Mouse (Mus musculus) forebrain, embryonic 15.5 days (tissue): ENCODE data around the gene Slc29a1. TPM values are rescaled to one million over a fixed set of nuclear protein-coding genes. Genes with fewer than 3 reads are reported as not detected.

ENCODE experiments used
- ATAC-seq: fragments of 200-750 bp; cut with Nextera tagmentation; replicated peaks from 2 replicates; pipeline ENCODE4 v1.8.0; 2017; ENCODE audit warnings: mild to moderate bottlenecking, moderate TSS enrichment, moderate library complexity
- H3K27ac ChIP-seq: fragments of 300-500 bp; sonication (generic); replicated peaks from 2 replicates; pipeline ENCODE4 v1.5.1; 2015; ENCODE audit warnings: mild to moderate bottlenecking, inconsistent platforms
- H3K27me3 ChIP-seq: fragments of 300-500 bp; sonication (generic); 2 replicates; pipeline ENCODE4 v1.6.1; 2015; ENCODE audit warnings: inconsistent platforms
- H3K36me3 ChIP-seq: fragments of 300-500 bp; sonication (generic); 2 replicates; pipeline ENCODE4 v1.6.1; 2015; ENCODE audit warnings: mild to moderate bottlenecking, inconsistent platforms
- H3K4me1 ChIP-seq: fragments of 300-500 bp; sonication (generic); 2 replicates; pipeline ENCODE4 v1.6.1; 2015; ENCODE audit warnings: inconsistent platforms
- H3K4me2 ChIP-seq: fragments of 300-500 bp; sonication (generic); replicated peaks from 2 replicates; pipeline ENCODE4 v1.6.1; 2015; ENCODE audit warnings: mild to moderate bottlenecking, inconsistent platforms
- H3K4me3 ChIP-seq: fragments of 300-500 bp; sonication (generic); 2 replicates; pipeline ENCODE4 v1.5.1; 2015; ENCODE audit warnings: mild to moderate bottlenecking, inconsistent platforms
- H3K9ac ChIP-seq: fragments of 300-500 bp; sonication (generic); replicated peaks from 2 replicates; pipeline ENCODE4 v1.6.1; 2015; ENCODE audit warnings: mild to moderate bottlenecking, inconsistent platforms
- H3K9me3 ChIP-seq: fragments of 300-500 bp; sonication (generic); 2 replicates; pipeline ENCODE4 v1.6.1; 2016; ENCODE audit warnings: inconsistent platforms
- WGBS: fragments of 180-500 bp; shearing (Covaris S2); methylation state at CpG from one replicate; pipeline ENCODE4 v1.1.7; 2015; ENCODE audit warnings: mixed read lengths; 5-methylcytosine and 5-hydroxymethylcytosine counted together
- polyA plus RNA-seq: library from polyadenylated mRNA; unstranded; fragments of >200 nt; fragmentation: Nextera tagmentation; extraction: Ambion mirVana; gene quantifications from 2 replicates; pipeline ENCODE4 v1.2.1, GENCODE M21; 2015

Slc29a1 gene
- polyA plus RNA-seq, 1 experiment from 2014 or later: 62.5 TPM

- H3K27ac ChIP-seq: peak overlapping the region; percentile 44; the same call in 1 of the 2 replicates
- ATAC-seq: peak; percentile 42
- H3K36me3 ChIP-seq: 0 out of 2 replicates have a peak, but pooled peaks cover 10% of the 10 kb centered on the region
- no peak overlapping the region for H3K4me3 ChIP-seq
- WGBS: 29% methylated on average over 12 of the region's 12 CpGs
- H3K4me2 ChIP-seq: no peak overlapping the region
- no peaks in the 10 kb centered on the region for H3K27me3 ChIP-seq
- 0 out of 2 replicates have a peak overlapping the region, but pooled peaks have one; percentile 0 for H3K9ac ChIP-seq
- peaks cover 12% of the 10 kb centered on the region for H3K4me1 ChIP-seq
- no peaks in the 10 kb centered on the region for H3K9me3 ChIP-seq
Observed at GRCm38 (mm10) chr17:45584096-45584896, 15.1 kb downstream of the Slc29a1 start.

GRCm38 (mm10) chr17:45582715-45583355 is 16.6 kb downstream of the Slc29a1 start:
- Histone ChIP-seq H3K9me3 (no peaks in the 10 kb centered on the region), H3K9ac (no peak overlapping the region), H3K27ac (no peak overlapping the region), H3K27me3 (no peaks in the 10 kb centered on the region), H3K4me1 (peaks cover 12% of the 10 kb centered on the region), H3K36me3 (0 out of 2 replicates have a peak, but pooled peaks cover 10% of the 10 kb centered on the region), H3K4me2 (no peak overlapping the region), H3K4me3 (no peak overlapping the region)
- ATAC-seq: no peak
- 77% methylated on average over 6 of the region's 6 CpGs for WGBS

GRCm38 (mm10) chr17:45582188-45582587 is 17.2 kb downstream of the Slc29a1 start:
- H3K4me3 ChIP-seq: no peak overlapping the region
- WGBS: 98% methylated on average over 6 of the region's 6 CpGs
- H3K4me2 ChIP-seq: no peak overlapping the region
- ATAC-seq: no peak
- 0 out of 2 replicates have a peak, but pooled peaks cover 10% of the 10 kb centered on the region for H3K36me3 ChIP-seq
- H3K27me3 ChIP-seq: no peaks in the 10 kb centered on the region
- H3K9me3 ChIP-seq: no peaks in the 10 kb centered on the region
- no peak overlapping the region for H3K27ac ChIP-seq
- H3K9ac ChIP-seq: no peak overlapping the region
- peaks cover 12% of the 10 kb centered on the region for H3K4me1 ChIP-seq

GRCm38 (mm10) chr17:45581567-45581983 is 17.8 kb downstream of the Slc29a1 start:
- 0 out of 2 replicates have a peak, but pooled peaks cover 3% of the 10 kb centered on the region for H3K36me3 ChIP-seq
- no peak overlapping the region for H3K27ac ChIP-seq
- no peak for ATAC-seq
- H3K4me1 ChIP-seq: peaks cover 12% of the 10 kb centered on the region
- no peak overlapping the region for H3K9ac ChIP-seq
- H3K27me3 ChIP-seq: no peaks in the 10 kb centered on the region
- no peaks in the 10 kb centered on the region for H3K9me3 ChIP-seq
- no peak overlapping the region for H3K4me3 ChIP-seq
- WGBS: 17% methylated on average over 2 of the region's 2 CpGs
- H3K4me2 ChIP-seq: no peak overlapping the region

- 0 out of 2 replicates have a peak, but pooled peaks have one; percentile 13 for ATAC-seq
- no peaks in the 10 kb centered on the region for H3K9me3 ChIP-seq
- no peaks in the 10 kb centered on the region for H3K27me3 ChIP-seq
- H3K4me1 ChIP-seq: peaks cover 12% of the 10 kb centered on the region
- no peak overlapping the region for H3K4me2 ChIP-seq
- WGBS: 51% methylated on average over 12 of the region's 12 CpGs
- no peaks in the 10 kb centered on the region for H3K36me3 ChIP-seq
- no peak overlapping the region; the same call in 1 of the 2 replicates for H3K27ac ChIP-seq
- H3K9ac ChIP-seq: no peak overlapping the region
- H3K4me3 ChIP-seq: no peak overlapping the region
Observed at GRCm38 (mm10) chr17:45580958-45581477, 18.4 kb downstream of the Slc29a1 start.

GRCm38 (mm10) chr17:45579554-45579953 is 19.9 kb downstream of the Slc29a1 start:
- H3K4me3 ChIP-seq: no peak overlapping the region
- no peak overlapping the region for H3K27ac ChIP-seq
- ATAC-seq: no peak
- peaks cover 11% of the 10 kb centered on the region for H3K4me1 ChIP-seq
- no peaks in the 10 kb centered on the region for H3K9me3 ChIP-seq
- H3K27me3 ChIP-seq: no peaks in the 10 kb centered on the region
- no peaks in the 10 kb centered on the region for H3K36me3 ChIP-seq
- WGBS: 89% methylated on average over 4 of the region's 4 CpGs
- no peak overlapping the region for H3K9ac ChIP-seq
- no peak overlapping the region for H3K4me2 ChIP-seq

- Histone ChIP-seq H3K4me2 (no peak overlapping the region), H3K27ac (no peak overlapping the region), H3K36me3 (no peaks in the 10 kb centered on the region), H3K9me3 (no peaks in the 10 kb centered on the region), H3K9ac (no peak overlapping the region), H3K4me3 (no peak overlapping the region), H3K4me1 (peaks cover 12% of the 10 kb centered on the region), H3K27me3 (no peaks in the 10 kb centered on the region)
- ATAC-seq: no peak
- WGBS: 71% methylated on average over 7 of the region's 7 CpGs
Observed at GRCm38 (mm10) chr17:45578843-45579242, 20.6 kb downstream of the Slc29a1 start.

GRCm38 (mm10) chr17:45578242-45578641 is 21.2 kb downstream of the Slc29a1 start:
- Histone ChIP-seq H3K9me3 (no peaks in the 10 kb centered on the region), H3K4me3 (no peak overlapping the region), H3K27me3 (no peaks in the 10 kb centered on the region), H3K27ac (no peak overlapping the region), H3K4me1 (peaks cover 12% of the 10 kb centered on the region), H3K4me2 (no peak overlapping the region), H3K9ac (no peak overlapping the region), H3K36me3 (no peaks in the 10 kb centered on the region)
- ATAC-seq: no peak
- WGBS: 63% methylated on average over 5 of the region's 5 CpGs

- Histone ChIP-seq H3K27me3 (no peaks in the 10 kb centered on the region), H3K27ac (peak overlapping the region; percentile 100), H3K4me1 (peaks cover 29% of the 10 kb centered on the region), H3K4me3 (peak overlapping the region; percentile 89; the same call in 1 of the 2 replicates), H3K9ac (peak overlapping the region; percentile 95; the same call in 1 of the 2 replicates), H3K36me3 (peaks cover 15% of the 10 kb centered on the region), H3K4me2 (peak overlapping the region; percentile 95), H3K9me3 (no peaks in the 10 kb centered on the region)
- no peak for ATAC-seq
- 91% methylated on average over 8 of the region's 8 CpGs for WGBS
Observed at GRCm38 (mm10) chr17:45575123-45575897, 24.1 kb downstream of the Slc29a1 start.

GRCm38 (mm10) chr17:45574129-45574761 is 25.2 kb downstream of the Slc29a1 start:
- 1% methylated on average over 17 of the region's 17 CpGs for WGBS
- peak; percentile 81 for ATAC-seq
- Histone ChIP-seq H3K9ac (peak overlapping the region; percentile 95), H3K27ac (peak overlapping the region; percentile 100), H3K27me3 (no peaks in the 10 kb centered on the region), H3K4me2 (peak overlapping the region; percentile 95), H3K4me3 (peak overlapping the region; percentile 89), H3K4me1 (peaks cover 37% of the 10 kb centered on the region), H3K9me3 (no peaks in the 10 kb centered on the region), H3K36me3 (peaks cover 25% of the 10 kb centered on the region)

- H3K4me3 ChIP-seq: peak overlapping the region; percentile 89
- peak overlapping the region; percentile 100 for H3K27ac ChIP-seq
- peaks cover 37% of the 10 kb centered on the region for H3K4me1 ChIP-seq
- no peaks in the 10 kb centered on the region for H3K27me3 ChIP-seq
- H3K36me3 ChIP-seq: peaks cover 30% of the 10 kb centered on the region
- ATAC-seq: peak; percentile 72
- H3K4me2 ChIP-seq: peak overlapping the region; percentile 95
- no peaks in the 10 kb centered on the region for H3K9me3 ChIP-seq
- under 1% methylated on average over 18 of the region's 18 CpGs for WGBS
- H3K9ac ChIP-seq: peak overlapping the region; percentile 95
Observed at GRCm38 (mm10) chr17:45573780-45574123, 25.7 kb downstream of the Slc29a1 start.
